Mouse (Mus musculus) c-Kit-positive CD71-positive TER-119-positive erythroid progenitor cells, embryonic 14.5 days (primary cell): Measurements from ENCODE around the gene Msl2.
A peak's percentile ranks its signal among the peaks of the same experiment; 100 is the strongest.

ENCODE experiments used
- DNase-seq: peaks from one replicate; pipeline ENCODE4 v3.0.0-alpha.2; 2013; ENCODE audit warnings: low spot score

The Msl2 gene

DNA sequence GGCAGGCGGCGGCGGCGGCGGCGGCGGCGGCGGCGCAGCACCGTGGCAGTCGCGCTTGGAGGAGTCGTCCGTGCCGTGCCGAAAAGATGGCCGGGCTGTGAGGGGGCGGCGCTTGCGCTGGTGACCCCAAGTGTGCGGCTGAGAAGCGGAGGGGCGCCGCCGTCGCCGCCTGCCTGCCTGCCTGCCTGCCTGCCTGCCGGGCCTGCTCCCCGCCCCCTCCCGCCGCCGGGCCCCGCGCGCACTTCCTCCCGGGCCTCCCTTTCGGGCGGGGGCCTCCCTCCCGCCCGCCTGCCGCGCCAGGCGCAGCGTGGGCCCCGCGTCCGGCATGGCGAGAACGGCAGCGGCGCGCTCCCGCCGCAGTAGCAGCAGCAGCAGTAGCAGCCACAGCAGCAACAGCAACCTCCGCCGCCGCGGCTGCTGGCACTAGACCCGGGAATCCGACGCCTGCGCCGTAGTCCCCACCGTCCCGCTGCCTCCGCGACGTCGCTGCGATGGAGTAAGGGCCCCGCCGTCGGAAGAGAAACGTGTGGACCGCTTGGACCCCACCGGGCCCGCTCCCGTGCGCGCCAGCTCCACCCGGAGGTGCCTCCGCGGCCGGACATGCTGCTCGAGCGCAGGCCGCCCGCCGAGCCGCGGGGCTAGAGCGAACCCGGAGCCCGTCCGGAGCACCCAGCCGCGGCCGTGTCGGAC, 576 bp downstream of the Msl2 start:
- DNase-seq: peak; percentile 65

DNA sequence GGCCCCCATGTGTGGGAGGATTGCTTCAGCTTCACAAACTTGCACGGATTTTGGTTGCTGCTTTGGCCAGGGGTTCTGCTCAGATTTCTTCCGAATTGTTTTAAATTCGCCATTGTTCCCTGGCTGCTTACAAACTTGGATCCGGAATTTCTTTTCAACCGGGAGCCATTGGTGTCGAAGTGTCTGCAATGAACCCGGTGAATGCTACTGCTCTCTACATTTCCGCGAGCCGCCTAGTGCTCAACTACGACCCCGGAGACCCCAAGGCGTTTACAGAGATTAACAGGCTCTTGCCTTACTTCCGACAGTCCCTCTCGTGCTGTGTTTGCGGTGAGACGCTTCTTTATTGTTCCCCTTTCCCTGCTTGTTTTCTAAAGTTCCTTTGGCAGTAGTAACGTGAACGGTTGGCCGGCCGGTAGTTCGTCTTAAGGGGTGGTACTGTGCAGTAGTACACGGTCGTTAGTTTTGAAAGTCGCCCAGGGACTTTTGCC, 1.2 kb downstream of the Msl2 start:
- peak; percentile 33 for DNase-seq

DNA sequence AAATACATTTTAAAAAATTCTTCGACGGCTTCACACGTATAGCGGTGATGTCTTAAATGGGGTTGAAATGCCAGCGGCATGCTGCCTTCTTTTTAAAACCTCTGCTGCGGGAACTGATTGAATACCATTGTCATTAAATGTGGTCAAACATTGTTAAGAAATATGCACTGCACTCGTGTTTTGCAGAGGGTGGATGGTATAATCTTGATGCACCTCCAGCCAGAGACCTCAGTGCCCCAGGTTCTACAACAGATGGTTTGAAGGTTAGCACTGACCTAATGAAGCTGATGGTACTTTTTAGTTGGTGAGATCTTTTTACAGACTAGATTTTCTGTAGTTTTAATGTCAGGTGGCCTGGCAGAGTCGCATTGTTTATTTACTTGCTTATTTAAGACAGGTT, 1.8 kb downstream of the Msl2 start:
- peak; percentile 29 for DNase-seq

DNA sequence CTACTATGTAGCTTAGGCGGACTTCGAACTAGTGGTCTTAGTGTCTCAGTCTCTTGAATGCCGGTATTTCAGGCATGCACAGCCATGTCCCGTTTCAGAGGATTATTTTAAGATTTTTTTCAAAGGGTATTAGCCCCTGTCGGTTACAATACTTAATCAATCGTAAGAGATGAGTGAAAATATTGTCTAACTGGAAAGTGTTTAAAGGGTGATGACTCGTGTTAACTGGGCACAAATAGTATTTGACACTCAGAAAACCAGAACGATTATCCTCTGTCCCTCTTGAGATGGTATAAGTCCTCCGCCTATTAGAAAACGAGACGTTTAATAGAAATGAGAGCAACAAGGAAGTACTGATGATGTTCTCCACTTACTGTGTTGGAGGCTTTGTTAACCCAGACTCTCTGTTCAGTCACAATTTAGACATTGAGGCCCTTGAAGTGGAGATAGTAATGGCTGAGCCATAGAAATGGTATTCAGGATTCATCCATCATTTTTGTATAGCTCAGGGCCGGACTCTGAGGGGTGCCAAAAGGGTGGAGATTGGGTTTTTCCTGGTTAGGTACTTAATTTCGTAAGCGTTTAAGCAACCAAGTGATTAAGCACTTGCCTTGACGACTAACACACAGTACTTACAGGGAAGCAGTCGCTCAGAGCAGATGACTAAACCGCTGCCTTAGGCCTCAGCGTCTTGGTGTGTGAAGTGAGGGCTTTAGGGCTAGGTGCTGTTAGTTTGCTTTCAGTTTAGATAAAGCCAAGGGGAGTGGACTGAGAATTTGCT, 2.4 kb downstream of the Msl2 start:
- peak; percentile 47 for DNase-seq

DNA sequence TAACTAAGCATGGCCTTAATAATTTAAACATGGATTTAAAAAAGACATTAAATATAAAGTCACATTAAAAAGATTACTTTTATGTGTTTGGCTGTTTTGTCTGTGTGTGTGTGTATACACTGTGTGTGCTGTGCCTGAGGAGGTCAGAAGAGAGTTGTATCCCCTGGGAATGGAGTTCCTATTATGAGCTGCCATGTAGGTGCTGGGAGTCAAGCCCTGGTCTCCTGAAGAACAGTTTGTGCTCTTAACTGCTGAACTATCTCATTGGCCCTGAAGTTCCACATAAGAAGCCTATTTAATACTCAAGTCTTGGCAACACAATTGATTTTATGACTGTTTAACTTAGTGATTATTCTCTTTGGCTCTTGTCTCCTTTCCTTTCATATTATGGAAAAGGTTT, 3.6 kb downstream of the Msl2 start:
- DNase-seq: no peak

DNA sequence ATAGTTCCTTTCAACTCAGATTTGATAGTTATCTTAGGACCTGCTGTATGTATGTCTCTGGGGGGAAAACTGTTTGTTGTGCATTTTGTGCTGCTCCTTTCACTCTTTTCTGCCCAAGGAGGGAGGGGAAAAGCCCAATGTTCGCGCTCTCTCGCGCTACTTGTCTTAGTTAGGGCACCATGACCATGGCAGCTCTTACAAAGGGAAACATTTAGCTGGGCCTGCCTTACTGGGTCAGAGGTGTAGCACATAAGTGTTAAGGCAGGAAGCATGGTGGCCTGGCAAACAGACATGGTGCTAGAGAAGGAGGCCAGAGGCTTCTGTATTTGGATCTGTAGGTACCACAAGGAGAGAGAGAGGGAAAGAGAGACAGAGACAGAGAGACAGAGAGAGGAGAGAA, 4.7 kb downstream of the Msl2 start:
- peak; percentile 25 for DNase-seq

DNA sequence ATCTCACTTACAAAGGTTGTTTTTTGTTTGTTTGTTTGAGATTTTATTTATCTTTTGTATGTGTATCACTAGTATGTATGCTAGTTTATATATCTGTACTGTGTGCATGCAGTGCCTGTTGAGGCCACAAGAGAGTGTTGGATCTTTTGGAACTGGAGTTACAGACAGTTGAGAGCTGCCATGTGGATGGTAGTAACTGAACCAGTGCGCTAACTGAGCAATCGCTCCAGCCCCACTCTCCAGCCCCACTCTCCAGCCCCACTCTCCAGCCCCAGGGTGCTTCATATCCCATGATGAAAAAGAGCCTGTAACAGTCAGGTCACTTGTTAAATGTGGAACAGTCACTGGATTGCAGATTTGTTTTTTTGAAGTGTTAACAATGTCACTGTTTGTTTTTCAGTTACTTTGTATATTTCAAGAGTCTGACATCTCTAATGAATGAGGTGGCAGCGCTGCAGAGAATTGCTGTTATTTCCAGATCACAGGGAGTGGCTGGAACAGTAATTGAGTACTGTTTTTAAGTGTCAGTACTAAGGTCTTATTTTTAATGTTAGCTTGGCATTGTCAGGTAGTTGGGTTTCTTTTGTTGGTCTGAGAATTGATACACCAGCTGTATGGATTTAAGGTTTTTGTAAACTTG, 6.3 kb downstream of the Msl2 start:
- DNase-seq: no peak

DNA sequence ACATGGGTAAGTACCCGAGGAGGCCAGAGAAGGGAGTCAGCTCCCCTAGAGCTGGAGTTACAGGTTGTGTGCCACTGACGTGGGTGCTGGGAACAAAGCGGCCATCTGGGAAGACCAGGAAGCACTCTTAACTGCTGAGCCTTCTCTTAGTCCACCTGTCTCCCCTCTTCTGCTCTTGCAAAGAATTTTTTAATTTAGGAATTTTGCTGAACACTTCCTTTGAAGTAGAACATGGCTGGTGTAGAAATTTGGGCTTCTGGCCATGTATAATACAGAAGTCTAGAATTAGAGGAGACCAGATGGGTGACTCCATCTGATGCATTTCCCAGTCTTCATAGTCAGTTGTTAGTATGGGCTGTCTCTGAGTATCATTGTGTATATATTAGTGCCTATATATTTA, 9.8 kb downstream of the Msl2 start:
- DNase-seq: no peak

DNA sequence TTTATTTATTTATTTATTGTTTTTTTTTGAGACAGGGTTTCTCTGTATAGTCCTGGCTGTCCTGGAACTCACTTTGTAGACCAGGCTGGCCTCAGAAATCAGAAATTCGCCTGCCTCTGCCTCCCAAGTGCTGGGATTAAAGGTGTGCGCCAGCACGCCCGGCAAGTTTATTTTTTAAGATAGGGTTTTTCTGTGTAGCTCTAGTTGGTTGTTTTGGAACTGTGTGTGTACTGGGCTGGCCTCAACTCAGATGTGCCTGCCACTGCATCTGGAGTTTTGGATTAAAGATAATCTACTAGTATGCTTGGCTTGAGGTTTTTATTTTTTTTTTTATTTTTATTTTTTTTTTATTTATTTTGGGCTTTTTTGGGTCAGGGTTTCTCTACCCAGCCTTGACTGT, 21.5 kb downstream of the Msl2 start:
- no peak for DNase-seq

DNA sequence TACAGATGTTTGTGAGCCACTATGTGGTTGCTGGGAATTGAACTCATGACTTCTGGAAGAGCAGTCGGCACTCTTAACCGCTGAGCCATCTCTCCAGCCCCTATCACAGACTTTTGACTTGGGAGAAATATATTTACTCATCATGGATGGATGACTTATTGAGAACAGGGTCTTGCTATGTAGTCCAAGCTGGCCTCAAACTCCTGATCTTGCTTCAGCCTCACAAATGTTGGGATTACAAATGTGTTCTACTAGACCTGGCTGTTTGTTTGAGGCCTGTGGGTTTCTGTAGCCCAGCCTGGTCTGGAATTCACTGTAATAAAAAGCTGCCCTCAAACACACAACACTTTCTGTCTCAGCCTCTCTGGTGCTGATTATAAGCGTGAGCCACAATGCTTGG, 22.6 kb downstream of the Msl2 start:
- no peak for DNase-seq

DNA sequence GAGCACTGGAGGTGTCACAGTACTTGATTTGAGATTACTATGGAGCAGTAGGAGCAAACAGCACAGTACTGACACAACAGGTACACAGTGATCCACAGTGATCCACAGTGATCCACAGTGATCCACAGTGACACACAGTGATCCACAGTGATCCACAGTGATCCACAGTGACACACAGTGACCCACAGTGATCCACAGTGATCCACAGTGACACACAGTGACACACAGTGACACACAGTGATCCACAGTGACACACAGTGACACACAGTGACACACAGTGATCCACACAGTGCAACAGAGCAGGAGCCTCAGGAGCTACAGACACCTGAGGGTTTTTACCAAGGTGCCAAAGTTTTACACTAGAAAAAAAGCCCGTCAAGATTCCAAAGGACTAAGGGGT, 23.6 kb downstream of the Msl2 start:
- DNase-seq: no peak

DNA sequence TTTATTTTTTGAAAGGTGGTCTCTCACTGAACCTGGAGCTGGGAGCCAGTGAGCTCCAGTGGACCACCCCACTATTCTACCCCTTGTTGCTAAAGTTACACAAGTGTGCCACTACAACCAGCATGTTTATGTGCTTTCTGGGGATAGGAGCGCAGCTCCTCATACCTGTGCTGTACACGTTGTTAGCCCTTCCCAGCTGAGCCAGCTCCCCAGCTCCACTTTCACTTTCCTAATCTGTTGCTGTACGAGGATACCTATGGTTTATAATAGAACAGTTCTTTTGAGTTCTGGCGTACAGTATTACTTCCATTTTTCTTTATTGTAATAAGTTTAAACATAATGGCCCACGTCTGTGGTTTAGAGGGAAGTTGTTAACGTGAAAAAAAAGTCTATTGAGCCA, 25.5 kb downstream of the Msl2 start:
- DNase-seq: no peak

DNA sequence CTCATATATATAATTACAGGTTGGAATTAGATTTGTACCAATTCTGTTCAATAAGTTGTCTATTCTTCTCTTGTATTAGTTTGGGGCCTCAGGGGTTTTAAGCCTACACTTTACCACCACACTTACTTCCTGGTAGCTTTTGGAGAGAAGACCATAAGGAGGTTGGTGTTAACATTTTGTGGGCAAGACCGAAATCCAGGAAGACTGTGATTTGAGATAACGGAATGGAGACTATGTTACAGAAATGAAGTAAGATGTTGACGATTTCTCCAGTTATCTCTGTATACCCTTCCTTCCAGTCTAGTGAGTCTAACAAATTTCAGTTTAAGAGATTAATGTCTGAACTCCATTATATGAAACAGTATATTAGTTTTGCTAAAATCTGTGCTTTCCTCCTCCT, 26.3 kb downstream of the Msl2 start:
- DNase-seq: no peak

DNA sequence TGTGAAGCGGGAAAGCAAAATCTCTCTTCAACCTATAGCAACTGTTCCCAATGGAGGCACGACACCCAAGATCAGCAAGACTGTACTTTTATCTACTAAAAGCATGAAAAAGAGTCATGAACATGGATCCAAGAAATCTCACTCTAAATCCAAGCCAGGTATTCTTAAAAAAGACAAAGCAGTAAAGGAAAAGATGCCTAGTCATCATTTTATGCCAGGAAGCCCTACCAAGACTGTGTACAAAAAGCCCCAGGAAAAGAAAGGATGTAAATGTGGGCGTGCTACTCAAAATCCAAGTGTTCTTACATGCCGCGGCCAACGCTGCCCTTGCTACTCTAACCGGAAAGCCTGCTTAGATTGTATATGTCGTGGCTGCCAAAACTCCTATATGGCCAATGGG, 27.6 kb downstream of the Msl2 start:
- no peak for DNase-seq

DNA sequence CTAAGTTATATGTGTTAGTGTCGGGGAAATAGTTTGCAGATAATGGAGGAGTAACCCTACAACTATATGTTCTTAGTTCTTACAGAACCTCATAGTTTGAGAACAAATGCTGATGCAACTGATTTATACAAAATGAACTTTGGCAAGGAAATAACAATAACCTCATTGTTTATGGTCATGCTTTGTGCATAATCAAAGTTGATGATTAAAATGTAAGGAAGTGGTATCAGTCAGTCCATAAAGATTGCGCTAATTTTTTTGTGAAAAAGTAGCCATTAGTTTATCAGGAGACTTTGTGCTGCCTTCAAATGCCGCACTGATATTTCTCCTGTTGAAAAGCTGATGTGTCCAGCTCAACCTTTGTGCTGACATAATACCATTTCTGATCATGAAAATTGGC, 28.4 kb downstream of the Msl2 start:
- no peak for DNase-seq

DNA sequence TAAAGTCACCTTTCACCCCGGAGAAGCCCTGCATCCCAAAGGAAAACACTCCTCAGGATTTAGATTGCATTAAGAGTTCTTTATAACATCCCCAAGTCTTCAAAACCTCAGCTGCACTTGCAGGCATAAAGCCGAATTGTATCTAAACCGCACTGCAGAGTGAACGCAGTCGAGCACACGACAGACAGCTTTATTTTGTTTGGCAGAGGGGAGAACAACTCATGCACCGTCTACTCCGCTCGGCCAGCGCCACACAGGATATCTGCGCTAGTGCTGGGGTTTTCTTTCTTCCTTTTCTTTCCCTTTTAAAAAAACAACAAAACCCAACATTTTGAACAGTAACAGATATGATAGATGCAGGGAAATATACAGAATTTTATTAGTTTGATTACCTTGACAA, 31.0 kb downstream of the Msl2 start:
- no peak for DNase-seq

DNA sequence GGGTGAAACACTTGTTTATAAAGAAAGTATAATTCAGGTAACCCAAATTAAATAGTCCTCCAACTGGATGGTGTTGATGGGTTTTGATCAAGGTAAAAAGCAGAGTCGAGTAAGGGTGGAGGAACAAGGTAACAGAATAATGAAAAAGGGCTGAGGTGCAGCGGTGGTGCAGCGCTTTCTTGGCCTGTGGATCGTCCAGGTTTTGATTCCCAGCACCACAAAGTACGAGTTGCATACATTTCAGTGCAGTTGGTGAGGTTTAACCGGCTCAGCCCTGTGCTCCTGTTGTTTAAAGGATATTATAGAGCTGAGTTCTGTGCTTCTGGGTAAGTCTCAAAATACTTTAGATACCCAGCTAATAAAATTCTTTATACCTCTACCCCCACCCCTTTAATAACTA, 31.8 kb downstream of the Msl2 start:
- no peak for DNase-seq

DNA sequence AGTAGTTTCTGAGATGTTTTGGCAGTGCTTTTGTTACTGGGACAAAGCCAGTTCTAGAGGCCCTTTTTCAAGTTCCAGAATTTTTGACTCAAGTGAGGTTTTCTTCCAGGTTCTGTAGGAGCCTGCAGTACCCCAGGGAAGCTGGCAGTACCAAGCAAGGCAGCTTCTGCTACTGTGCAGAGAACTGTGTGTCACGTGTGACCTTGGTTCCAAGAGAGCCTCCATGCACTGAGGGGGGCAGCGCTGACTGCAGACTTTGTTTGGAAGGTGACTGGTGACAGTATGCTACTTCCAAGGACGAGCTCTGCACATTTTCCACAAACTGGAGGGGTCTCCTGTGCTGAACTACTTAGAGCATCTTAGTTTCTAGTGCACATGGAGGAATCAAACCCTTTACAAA, 33.5 kb downstream of the Msl2 start:
- DNase-seq: no peak

DNA sequence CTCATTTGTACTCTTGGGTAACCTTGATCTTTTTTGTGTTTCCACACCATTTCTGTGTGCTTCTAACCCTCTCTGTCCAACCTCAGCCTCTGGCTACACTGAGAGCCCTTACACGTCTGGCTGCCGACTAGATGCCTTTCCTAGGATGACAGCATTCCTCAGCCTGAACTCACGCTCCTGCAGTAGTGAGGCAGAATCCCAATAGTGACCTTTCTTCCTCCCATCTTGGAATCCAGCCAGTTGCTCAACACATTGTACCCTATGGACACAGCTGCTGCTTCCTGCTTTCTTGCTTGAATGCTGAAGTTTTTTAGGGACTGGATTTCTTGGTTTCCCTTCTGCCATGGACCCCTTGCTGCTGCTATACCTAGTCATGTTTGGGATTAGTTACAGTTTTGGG, 36.1 kb downstream of the Msl2 start:
- DNase-seq: no peak

DNA sequence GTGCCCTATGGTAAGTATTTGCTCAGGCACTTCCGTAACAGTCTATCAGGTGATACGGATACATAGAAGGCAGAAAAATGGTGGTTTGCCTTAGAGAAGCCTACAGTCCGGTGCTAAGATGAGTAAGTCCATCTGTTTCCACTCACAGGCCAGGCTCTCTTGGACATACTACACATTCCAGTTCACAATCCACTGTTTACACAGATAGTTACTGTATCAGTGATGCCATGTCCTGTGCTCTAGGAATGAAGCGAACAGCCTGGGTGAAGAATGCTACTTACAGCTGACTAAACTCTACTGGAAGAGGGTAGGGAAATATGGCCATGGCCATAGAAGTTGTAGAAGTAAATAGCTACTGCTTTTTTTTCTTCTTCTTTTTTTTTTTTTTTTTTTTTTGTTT, 39.4 kb downstream of the Msl2 start:
- DNase-seq: no peak

DNA sequence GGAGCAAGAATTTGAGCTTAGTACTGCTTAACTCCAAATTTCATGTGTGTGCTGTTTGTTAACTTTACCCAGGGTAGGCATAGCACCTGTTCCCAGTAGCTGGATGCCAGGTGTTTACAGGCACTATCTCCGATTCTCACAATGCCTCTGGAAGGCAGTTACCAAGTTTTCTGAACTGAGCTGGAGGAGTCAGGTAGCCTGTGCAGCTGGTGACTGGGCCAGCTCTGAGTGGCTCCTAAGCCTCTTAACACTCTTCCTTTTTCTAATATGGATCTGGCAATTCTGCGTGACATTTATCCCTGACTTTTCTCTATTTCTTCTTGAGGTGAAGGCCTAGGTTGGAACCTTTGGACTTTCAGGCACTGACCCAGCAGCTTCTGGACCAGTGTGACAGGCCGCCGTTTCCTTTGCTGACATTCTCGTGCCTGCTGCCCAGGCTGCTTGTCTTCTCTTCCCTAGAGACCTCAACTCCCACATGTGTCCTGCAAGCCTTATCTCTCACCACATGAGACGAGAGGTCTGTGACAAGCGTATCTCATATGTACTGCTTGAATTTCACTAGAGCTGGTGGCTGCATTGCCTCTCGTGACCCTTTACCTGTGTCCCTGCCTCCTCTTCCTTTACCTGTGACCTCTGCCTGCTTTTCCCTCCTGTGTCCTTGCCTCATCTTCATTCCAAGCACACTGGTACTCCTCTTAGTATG, 40.4 kb downstream of the Msl2 start:
- DNase-seq: peak; percentile 37

DNA sequence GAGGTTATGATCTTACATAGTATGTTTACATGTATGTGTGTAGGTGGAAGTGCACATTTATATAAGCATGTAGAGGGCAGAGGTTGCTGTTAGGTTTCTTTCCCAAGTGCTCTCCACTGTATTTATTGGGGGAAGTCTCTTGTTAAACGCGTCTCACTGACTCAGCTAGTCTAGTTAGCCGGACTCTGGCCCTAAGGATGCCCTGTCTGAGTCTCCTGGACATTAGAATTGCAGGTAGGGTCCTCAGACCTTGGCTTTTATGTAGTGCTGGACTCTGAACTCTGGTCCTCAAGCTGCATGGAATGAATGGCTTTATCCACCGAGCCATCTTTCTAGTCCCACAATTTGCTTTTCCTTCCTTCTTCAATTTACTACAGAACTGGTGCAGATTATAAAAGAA, 69.7 kb downstream of the Msl2 start:
- no peak for DNase-seq

DNA sequence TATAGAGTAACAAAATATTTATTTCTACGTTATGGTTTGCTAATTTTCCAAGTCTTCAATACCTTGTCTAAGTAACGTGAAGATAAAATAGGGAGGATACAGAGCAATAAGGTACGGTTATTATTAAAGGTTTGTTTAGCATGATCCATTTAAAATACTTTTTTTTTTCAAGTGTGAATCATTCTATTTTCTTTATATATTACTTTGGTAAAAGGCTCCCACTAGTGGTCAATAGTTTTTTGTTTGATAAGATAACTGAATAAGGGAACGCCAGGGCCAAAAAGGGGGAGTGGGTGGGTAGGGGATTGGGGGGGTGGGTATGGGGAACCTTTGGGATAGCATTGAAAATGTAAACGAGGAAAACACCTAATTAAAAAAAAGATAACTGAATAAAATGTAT, 79.0 kb downstream of the Msl2 start:
- DNase-seq: no peak
